Mouse (Mus musculus): Measurements from ENCODE around the gene Slc12a8.

Gene Slc12a8

GRCm38 (mm10) chr16:33705258-33705657 lies 188.1 kb downstream of the Slc12a8 start:
- DNase-seq = peak; percentile 44

GRCm38 (mm10) chr16:33706111-33706890 lies 189.2 kb downstream of the Slc12a8 start:
- DNase-seq = no peak

- no peak for DNase-seq
These were observed 190.9 kb downstream of the Slc12a8 start for GRCm38 (mm10) chr16:33708031-33708430.

GRCm38 (mm10) chr16:33708585-33709397 lies 191.7 kb downstream of the Slc12a8 start:
- no peak for DNase-seq

Data from kidney, adult 9 months (tissue).